Mouse (Mus musculus): Measurements from ENCODE around the gene Als2.

- TF ChIP-seq CTCF (IDR thresholded peaks at IDR 0.05; ENCODE audit: low read depth), result no peak
- no peak for TF ChIP-seq EP300 (IDR thresholded peaks at IDR 0.05; ENCODE audit: low read depth)
Observed at GRCm38 (mm10) chr1:59256751-59257231, 19.8 kb upstream of the Als2 start, which contains the start of gene Cdk15.
